Mouse (Mus musculus): ENCODE measurements at regions not wholly inside any gene's neighbourhood (a gene's known extent, or its start where the extent isn't known, plus 50 kb on each side); places are given as distances from the start of the nearest gene placed in this dataset.
"Not testable (repeated sequence)": the region's sequence is repeated elsewhere in the genome, so short reads cannot be mapped to it uniquely, and the experiment has no call there.

DNA sequence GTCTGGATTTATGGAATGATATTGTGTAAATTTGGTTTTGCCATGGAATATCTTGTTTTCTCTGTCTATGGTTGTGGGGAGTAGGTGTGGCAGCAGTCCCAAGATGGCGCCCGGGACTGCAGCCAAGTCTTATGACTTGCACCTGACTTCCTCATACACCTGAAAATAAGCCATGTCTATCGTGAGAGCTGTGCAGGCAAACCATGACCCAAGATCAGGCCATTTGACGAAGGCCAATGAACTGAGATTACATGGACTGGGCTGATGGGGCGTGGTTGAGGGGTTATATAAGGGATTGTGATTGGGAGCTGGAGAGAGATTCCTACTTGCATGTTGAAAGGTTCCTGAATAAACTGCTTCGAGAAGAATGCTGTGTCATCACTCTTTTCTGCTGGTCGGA, 139.5 kb downstream of the Slc6a15 start:
- DNase-seq (ENCODE audit: low read depth, low spot score) = not testable (repeated sequence)

DNA sequence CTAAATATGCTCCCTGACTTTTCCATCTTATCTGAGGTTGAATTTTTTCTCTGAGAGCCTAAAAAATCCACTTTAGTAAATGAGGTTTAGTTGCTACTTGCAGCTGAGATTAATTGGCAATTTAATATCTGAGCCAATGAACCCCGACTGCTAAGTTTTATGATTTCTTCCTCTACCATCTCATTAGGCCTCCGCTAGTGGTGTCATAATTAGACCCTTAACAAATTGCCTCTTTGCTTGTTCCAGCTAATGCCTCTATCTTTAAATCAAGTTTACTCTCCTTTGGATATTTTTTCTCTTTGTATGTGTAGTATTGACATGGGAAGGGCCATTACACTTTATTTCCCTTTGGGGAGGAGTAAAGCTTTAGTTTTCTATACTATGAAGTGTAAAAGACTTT, 176.9 kb downstream of the Slc6a15 start:
- DNase-seq (ENCODE audit: low read depth, low spot score) = no peak

DNA sequence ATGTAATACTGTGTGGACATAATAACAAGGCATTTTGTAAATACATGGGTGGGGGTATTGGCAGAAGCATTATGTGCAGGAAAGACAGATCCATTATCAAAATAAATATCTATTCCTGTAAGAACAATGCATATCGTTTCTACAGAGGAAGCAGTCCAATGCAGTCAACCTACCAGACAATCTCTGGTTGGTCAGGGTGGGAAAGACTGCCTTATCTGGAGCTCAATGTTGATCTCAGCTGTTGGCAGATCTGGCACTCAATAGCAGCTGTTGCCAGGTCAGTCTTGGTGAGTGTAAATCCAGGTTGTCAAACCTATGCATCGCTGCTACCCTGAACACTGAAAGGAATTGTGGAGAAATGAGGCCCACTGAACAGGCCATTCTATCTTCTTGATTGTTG, 181.9 kb downstream of the Slc6a15 start:
- no peak for DNase-seq (ENCODE audit: low read depth, low spot score)

DNA sequence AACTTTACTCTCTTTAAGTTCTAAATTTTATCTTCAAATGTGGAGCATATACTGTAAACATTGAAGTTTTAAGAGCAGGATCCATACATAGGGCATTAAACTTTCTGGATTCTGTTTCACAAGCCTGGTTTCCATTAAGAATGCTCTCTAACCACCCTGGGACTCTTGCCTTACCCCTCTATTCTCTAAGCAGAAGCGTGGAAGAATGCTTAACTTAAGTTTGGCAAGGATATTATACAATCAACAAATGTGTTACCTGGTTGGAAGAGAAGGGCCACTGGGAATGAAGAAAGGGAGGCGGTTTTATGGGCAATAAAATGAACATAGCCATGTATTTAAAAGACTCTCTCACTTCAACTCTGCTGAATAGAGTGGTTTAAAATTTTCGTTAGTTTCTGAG, 217.5 kb downstream of the Slc6a15 start:
- DNase-seq (ENCODE audit: low read depth, low spot score) = no peak

DNA sequence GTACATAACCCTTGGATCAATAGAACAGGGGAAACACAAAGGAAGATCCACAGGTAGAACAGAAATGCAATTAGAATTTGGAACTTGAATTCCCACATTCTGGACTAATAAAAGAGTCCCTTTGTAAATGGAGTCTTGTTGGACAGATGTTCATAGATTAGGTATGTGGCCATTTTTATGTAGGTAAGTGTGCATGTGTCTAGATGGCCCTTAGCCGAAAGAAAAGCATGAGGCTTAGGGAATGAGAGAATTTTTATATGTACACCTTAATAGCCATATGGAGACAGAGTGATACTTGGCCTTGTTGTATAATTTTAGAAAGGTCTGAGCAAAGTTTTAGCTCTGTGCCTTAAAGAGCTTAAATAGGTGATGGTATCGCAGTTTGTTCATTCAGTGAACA, 217.9 kb downstream of the Slc6a15 start:
- no peak for DNase-seq (ENCODE audit: low read depth, low spot score)

DNA sequence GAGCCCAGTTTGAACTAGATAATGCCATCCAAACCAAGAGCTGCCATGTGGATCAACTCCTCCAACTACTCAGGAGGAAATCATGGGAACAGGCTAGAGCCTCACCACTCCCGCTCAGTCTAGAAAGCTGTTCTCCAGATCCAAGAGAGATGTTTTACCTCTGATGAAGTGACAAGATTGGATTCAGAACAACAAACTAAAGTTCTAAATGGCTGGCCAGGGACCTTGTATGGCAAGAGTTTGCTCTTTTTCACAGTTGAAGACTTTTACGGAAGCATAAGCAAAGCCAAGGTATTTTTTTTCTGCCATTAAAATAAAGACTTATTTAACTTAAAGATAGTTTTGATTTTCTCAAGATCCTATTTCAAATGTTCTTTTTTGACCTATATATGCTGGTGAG, 224.4 kb downstream of the Slc6a15 start:
- no peak for DNase-seq (ENCODE audit: low read depth, low spot score)

DNA sequence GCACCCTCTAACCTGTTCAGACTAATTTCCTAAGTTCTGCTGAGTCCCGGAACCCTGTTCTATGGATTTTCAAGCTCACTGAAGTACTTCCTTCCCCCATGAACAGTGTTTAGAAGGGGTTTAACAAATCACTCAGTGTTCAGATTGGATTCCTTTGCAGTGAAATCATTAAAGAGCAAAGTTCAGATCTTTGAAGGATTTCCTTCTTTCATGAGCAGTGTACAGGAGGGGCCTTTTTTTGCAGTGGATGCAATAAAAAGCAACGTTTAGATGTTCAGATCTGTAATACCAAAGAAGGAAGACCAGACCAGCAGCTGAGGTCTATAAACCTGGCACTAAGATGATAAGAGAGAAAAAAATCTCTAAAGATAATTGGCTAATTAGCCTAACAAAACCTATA, 273.6 kb downstream of the Slc6a15 start:
- no peak for DNase-seq (ENCODE audit: low read depth, low spot score)

DNA sequence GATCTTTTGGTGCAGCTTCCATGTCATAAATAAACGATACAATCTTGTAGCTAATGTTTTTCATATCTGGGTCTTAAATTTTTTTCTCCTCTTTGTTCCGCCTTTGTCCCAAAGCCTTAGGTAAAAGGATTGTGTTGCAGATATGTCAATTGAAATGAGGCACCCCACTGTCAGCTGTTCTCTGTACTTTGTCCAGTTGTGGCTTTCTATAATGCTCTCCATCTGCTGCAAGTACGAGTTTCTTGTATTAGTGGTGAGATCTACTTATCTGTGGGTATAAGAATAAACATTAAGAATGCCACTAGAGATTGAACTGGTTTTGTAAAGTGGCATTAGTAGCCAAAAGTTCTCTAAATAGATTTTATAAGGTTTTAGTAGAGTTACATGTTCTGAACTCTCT, 282.3 kb downstream of the Slc6a15 start:
- DNase-seq (ENCODE audit: low read depth, low spot score) = no peak

DNA sequence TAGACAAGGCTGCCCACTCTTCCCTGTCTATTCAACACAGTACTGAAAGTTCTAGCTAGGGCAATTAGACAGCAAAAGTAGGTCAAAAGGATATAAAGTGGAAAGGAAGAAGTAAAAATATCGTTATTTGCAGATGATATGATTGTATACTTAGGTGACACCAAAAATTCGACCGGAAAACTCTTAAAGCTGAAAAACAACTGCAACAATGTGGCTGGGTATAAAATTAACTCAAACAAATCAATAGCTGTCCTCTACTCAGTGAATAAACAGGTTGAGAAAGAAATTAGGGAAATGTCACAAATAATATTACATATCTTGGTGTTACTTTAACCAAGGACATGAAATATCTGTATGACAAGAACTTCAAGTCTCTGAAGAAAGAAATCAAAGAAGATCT, 305.5 kb downstream of the Slc6a15 start:
- DNase-seq (ENCODE audit: low read depth, low spot score) = no peak

DNA sequence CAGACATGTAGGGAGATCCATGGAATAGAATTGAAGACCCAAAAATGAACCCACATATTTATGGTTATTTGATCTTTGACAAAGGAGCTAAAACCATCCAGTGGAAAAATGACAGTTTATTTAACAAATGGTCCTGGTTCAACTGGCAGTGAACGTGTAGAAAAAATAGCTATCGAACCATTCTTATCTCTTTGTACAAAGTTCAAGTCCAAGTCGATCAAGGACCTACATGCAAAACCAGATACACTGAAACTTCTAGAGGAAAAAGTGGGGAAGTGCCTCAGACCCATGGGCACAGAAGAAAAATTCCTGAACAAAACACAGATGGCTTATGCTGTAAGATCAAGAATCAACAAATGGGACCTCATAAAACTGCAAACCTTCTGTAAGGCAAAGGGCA, 306.2 kb downstream of the Slc6a15 start:
- no peak for DNase-seq (ENCODE audit: low read depth, low spot score)

DNA sequence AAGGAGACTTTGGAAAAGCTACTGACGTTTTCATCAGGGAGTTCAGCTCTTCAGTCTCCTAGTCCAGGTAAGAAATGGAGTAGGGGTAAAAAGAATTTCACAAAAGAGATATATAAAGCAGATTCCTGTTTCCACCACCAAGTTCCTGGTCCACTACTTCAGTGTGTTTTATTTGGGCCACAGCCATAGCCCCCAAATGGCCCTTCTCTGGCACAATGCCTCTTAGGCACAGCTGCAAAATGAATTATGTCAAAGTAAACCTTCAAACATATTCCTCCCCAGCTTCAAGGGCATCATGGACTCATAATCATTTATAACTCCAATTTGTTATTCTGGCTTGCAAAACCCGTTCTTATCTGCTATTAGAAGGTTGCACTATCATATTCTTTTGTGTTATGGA, 325.1 kb downstream of the Slc6a15 start:
- DNase-seq (ENCODE audit: low read depth, low spot score) = no peak

DNA sequence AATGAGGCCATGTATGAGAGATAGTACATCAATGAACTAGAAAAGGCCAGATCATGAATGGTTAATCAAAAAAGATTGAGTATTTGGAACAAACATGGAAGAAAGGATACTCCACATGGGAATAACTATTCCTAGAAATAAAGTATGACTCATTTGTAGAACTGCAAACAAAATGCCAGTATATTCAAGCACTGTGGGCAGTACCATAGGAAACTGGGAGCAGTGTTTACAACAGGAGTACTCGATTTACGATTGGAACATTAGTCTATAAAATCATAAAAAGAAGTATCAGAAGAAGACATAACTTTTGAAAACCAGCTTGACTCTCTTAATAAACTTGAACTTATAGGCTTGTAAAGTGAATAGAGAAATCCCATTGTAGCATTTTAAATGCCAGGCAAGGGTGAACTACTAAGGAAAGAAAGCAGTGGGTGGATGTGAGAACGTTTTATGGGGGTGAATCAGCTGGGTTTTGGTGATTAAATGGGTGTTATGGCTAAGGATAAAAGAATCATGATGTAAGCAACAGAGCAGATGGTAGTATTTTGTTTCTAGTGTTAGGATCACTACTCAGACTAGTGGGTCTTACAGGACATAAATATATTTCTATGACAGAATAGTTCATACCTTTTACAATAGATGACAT, 347.6 kb downstream of the Slc6a15 start:
- DNase-seq (ENCODE audit: low read depth, low spot score) = no peak

DNA sequence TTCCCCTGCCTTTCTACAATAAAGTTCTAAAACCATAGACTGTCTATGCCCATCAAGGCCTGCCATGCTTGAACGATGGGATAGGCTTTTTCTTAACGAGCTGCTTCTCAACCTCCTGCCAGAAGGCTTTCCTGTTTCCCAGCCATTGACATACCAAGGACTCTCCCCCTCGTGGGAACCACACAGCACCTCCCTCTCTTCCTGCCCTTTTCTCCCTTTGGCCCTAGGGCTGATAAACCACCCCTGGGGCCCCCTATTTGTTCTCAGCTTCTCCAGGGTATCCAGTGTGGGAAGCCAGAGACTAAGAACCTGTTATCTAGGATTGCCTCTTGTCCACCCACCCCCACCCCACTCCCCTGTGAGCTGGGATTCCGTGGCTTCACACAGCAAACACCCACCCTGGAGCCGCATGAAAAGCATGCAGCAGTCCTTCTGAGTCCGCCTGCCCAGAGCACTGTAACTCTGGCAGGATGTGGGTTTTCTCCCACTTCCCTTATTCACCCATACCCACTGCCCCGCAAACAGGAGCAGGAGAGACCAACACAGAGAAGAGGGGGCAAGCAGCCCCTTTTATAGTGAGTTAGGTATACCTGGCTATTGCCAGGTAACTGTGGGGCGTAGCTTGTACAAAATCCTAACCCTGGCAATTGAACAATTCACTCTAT, 351.5 kb downstream of the Slc6a15 start:
- DNase-seq (ENCODE audit: low read depth, low spot score) = no peak

DNA sequence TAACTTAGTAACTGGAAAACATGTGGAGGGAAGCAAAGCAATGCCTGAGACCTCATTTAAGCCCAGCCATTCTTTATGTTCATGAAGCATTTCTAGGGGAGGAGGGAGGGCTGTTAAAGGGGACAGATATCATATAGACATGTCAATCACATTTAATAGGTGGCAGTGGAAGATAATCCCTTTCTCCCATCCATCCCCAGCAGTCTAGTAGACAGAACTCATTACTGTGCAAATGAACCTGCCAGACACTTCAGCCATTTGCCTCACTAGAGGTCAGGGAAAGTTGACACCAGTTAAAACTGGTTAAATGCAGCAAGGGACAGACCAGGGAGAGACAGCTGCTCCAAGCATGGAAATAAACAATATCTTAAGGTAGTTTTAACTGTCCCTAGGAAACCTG, 359.1 kb downstream of the Slc6a15 start:
- DNase-seq (ENCODE audit: low read depth, low spot score) = no peak

DNA sequence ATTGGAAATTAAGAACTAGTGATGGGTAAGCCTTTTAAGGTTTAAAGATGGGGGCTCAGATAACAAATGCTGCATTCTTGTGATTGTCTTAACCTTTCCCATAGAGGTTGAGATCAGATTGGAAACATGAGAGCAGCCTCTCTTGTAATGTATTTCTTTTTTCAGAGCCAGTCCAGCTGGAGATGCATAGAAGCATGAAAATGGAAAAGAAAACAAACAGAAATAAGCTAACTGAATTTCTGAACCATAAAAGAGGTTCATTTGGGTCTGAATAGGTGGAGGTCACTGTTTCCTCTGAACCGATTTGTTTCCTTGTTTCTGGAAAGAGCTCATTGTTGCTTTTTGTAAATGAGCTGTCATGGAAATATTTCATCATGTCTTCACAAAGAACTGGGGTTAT, 363.9 kb downstream of the Slc6a15 start:
- no peak for DNase-seq (ENCODE audit: low read depth, low spot score)

DNA sequence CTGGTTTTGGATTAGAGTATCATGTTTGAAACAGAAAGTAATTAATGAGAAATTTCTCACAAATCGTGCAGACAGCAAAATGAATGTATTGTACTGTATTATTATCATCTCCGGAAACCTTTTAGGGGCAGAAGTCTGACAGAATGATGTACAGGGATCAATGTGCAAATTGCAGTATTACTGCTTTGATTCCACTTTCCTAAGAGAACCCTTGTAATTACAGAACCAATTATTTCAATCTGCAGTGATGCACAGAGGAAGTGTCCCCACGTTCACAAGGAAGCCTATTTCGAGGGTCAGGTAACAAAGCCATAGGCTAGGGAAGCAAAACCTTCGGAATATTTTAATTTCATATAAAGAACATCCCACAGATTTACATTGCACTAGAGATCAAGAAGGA, 364.4 kb downstream of the Slc6a15 start:
- no peak for DNase-seq (ENCODE audit: low read depth, low spot score)

DNA sequence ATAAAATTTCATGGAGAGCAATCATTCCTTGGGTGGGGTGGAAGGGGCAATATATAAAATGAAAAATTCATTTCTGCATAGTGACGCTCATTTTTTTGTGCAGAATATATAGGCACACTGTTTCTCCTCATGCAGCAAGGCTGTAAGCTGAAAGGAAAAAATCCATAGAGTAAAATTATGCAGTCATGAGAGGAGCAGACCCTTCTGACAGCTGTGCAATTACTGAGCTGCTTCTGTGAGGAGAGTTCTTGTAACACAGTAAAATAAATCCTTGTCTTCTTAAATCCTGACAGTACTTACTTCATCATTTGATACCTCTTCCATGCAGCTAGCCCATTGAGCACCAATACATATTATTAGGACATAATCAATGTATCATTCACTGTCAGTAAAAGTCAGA, 362.7 kb upstream of the Gm21293 start:
- no peak for DNase-seq (ENCODE audit: low read depth, low spot score)

DNA sequence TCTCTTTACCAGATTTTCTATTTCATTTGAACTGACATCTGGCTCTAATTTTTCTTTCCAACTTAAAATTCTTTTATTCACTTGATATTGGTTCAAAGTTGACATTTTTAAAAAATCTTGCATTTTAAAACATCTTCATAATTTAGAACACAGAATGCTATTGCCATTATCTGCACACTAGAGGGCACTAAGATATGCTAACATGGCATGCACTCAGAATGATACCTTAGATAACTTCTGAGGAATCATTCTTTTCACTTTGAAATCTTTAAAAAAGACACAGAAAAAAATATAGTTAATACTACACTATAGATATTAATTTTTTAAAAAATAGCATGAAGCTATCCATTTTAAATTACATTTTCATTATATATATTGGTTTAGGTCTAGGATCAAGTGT, 357.9 kb upstream of the Gm21293 start:
- no peak for DNase-seq (ENCODE audit: low read depth, low spot score)

DNA sequence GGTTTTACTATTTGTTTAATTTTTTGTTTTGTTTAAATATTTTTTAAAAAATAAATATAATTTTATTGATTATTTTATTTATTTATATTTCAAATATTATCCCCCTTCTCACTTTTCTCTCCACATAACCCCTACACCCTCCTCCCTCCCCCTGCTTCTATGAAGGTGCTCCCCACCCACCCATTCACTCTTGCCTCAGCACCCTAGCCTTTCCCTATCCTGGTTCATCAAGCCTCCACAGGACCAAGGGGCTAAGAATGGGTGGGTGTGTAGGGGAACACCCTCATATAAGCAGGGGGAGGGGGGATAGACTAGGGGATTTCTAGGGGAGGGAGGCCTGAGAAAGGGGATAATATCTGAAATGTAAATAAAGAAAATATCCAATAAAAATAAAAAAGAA, 313.7 kb upstream of the Gm21293 start:
- no peak for DNase-seq (ENCODE audit: low read depth, low spot score)

DNA sequence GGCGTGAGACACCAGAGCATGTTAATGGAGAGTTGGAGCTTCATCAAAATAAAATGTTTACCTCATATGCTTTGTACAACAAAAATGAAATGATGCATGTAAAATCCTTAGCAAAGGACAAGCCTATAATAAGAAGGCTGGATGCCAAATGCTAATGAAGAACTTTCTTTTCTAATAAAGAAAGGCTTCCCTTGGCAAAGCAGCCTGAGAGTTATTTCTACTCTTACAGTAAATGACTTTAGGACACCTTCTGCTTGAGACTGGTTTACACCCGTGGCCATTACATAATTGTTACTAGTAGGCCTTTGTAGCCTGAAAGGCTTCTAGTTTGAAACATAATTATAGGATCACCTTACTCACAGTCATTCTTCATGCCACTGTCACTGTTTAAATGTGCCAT, 310.7 kb upstream of the Gm21293 start:
- DNase-seq (ENCODE audit: low read depth, low spot score) = peak; percentile 5

DNA sequence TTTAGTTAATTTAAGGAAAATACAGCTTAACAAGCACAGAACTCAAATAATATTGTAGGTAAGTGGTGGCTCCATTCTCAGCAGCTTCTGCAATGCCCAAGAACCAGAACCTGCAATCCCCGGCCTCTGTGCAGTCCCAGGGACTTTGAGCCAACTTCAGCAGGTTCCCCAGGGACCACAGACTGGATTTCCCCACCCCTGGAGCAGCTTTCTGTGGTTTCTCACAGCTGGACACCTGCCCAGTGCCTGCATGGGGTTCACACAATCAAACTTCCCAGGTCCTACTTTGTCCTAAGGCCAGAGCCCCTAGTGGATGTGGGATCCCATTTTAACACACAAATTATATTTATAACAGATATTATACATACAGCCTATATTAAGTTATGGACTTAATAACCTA, 287.6 kb upstream of the Gm21293 start:
- DNase-seq (ENCODE audit: low read depth, low spot score) = no peak

DNA sequence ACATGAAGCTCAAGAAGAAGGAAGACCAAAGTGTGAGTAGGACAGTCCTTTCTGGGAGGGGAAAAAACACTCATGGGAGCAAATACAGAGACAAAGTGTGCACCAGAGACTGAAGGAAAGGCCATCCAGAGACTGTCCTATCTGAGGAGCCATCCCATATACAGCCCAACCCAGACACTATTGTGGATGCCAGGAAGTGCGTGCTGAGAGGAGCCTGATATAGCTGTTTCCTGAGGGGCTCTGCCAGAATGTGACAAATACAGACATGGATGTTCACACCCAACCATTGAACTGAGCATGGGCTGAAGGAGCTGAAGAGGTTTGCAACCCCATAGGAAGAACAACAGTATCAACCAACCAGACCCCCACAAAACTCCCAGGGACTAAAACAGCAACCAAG, 281.9 kb upstream of the Gm21293 start:
- no peak for DNase-seq (ENCODE audit: low read depth, low spot score)

DNA sequence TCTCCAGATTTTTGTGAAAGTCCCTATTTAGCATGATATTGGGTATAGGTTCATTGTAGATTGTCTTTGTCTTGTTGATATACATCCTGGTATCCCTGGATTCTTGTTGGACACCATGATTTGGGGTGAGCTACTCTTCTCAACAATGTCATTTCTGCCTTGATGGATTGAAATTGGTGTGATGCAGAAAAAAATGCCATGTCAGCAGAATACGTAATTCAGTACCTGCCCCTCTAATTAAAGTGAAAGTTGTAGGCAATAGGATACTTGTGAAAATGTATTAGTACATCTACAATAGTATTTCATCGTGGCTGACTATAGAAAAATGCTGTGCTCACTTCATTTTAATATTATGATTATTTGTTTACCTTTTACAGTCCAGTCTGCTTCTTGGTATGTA, 280.7 kb upstream of the Gm21293 start:
- DNase-seq (ENCODE audit: low read depth, low spot score) = no peak

DNA sequence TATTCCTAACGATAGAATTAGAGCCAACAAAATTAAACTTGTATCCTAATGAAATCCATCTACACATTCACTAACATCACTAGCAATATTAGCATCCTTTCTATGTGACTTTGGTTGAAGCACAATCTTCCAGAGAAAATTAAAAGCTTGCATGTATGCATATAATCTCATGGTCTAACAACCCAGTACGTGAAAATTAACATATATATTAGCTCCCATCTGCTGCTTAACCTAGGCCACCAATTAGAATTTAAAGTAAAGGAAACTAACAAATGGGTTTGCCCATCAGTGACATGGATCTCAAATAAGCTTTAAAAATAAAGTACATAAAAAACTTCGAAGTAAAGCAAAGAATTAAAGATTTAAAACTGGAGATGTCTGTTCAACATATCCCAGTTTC, 278.9 kb upstream of the Gm21293 start:
- DNase-seq (ENCODE audit: low read depth, low spot score) = no peak
